In genomic region chr9:62122508-62123215, GRCm38 (mm10) we compare ENCODE assay signal across 1 mouse cellular context.
TF ChIP-seq lines count a peak whose summit lies in the region.

Gene Glce, minus strand, starts transcription at chr9:62122655.

TF ChIP-seq in MEL, 35 proteins besides CTCF, POLR2A, EP300 and RAD21 (continued from another document):
- 0 out of 2 replicates have a peak, but pooled peaks have one; percentile 48 for TF ChIP-seq UBTF (IDR thresholded peaks at IDR 0.05; ENCODE audit: borderline replicate concordance, insufficient read depth, low read depth, low read length)
- no peak for TF ChIP-seq MAFK (IDR thresholded peaks at IDR 0.05; ENCODE audit: borderline replicate concordance, low read depth, low read length)
- no peak for TF ChIP-seq NRF1 (IDR thresholded peaks at IDR 0.05; ENCODE audit: insufficient read depth, low read depth, low read length, poor library complexity, severe bottlenecking)
- TF ChIP-seq SIN3A (IDR thresholded peaks at IDR 0.05; ENCODE audit: low read length), result peak; percentile 41; the same call in 1 of the 2 replicates
TF ChIP-seq in MEL: peak in this region for 15.
